In genomic region chr10:19045986-19046385, GRCm38 (mm10) we compare ENCODE assay signal across 27 mouse cellular contexts. TPM values are rescaled to one million over a fixed set of nuclear protein-coding genes. Genes with fewer than 3 reads are reported as not detected.
DNase-seq lines count a peak whose midpoint lies in the region; ATAC-seq and TF ChIP-seq lines count a peak whose summit lies in the region.
"Had no signal": no experiment of that assay in that cellular context is flagged by ENCODE, and none has a peak within 500 bp of the region (broad histone marks: within the 10 kb centered on the region; RNA-seq: fewer than 3 reads in every experiment).

No protein-coding gene starts in this region.

- H3K4me3 ChIP-seq in embryonic fibroblast, embryonic 13.5 days (ENCODE audit: insufficient read depth, low read length), result no peak overlapping the region
- no peak overlapping the region for H3K4me3 ChIP-seq in midbrain, postnatal 0 days (ENCODE audit: low read depth, low read length)
- H3K4me3 ChIP-seq: forebrain, embryonic 12.5 days; forebrain, embryonic 15.5 days; gastrocnemius, adult 2 months; heart, embryonic 12.5 days; heart, embryonic 15.5 days; hindbrain, embryonic 10.5 days; hindbrain, embryonic 13.5 days; intestine, embryonic 15.5 days had no signal

- H3K27ac ChIP-seq in embryonic fibroblast, embryonic 13.5 days (ENCODE audit: insufficient read depth, low read length), result peak overlapping the region; percentile 39; the same call in 1 of the 2 replicates
- no peak overlapping the region for H3K27ac ChIP-seq in midbrain, postnatal 0 days (ENCODE audit: low read depth, low read length)
- H3K27ac ChIP-seq: forebrain, embryonic 12.5 days; forebrain, embryonic 15.5 days; gastrocnemius, adult 2 months; heart, embryonic 15.5 days; hindbrain, embryonic 10.5 days; hindbrain, embryonic 13.5 days; intestine, embryonic 15.5 days had no signal

- no peaks in the 10 kb centered on the region for H3K36me3 ChIP-seq in midbrain, postnatal 0 days (ENCODE audit: insufficient read depth, low read length)
- H3K36me3 ChIP-seq: forebrain, embryonic 12.5 days; forebrain, embryonic 15.5 days; G1E; heart, embryonic 12.5 days; heart, embryonic 15.5 days; hindbrain, embryonic 10.5 days; hindbrain, embryonic 13.5 days; intestine, embryonic 15.5 days had no signal

- no peaks in the 10 kb centered on the region for H3K9me3 ChIP-seq in midbrain, postnatal 0 days (ENCODE audit: low read length)
- H3K9me3 ChIP-seq: forebrain, embryonic 12.5 days; forebrain, embryonic 15.5 days; G1E; heart, embryonic 12.5 days; heart, embryonic 15.5 days; hindbrain, embryonic 10.5 days; hindbrain, embryonic 13.5 days; intestine, embryonic 15.5 days had no signal

- no peak for ATAC-seq in midbrain, postnatal 0 days (ENCODE audit: low FRiP score)
- ATAC-seq: forebrain, embryonic 15.5 days; hindbrain, embryonic 16.5 days had no signal

- 17% methylated on average over 2 of the region's 2 CpGs for WGBS in midbrain, postnatal 0 days

- DNase-seq in 416B (ENCODE audit: low read depth), result peak; percentile 48
- peak; percentile 95 for DNase-seq in Muller cell, postnatal 12 days (ENCODE audit: inconsistent ontology term)
- DNase-seq in right cerebral cortex, postnatal 36 days (ENCODE audit: low spot score in 2 of 2), result no peak
- no peak for DNase-seq in layer of hippocampus, adult 11-12 months (ENCODE audit: low spot score)
- no peak for DNase-seq in gastrocnemius, adult 18-20 months (ENCODE audit: low spot score)
- no peak for DNase-seq in midbrain, postnatal 0 days (ENCODE audit: low spot score)
- DNase-seq: adrenal gland, postnatal 25 days; cerebellum, adult 11-12 months; cerebellum, adult 9-10 months; cerebellum, postnatal 14 days; gastrocnemius, adult 2 months; gastrocnemius, postnatal 14 days; heart, adult 11 months; heart, postnatal 10 days; heart, postnatal 36 days; kidney, adult 11 months; kidney, adult 8-10 months had no signal

- no peak overlapping the region for H3K4me2 ChIP-seq in midbrain, postnatal 0 days (ENCODE audit: low read depth, low read length, poor library complexity, severe bottlenecking)
- H3K4me2 ChIP-seq: forebrain, embryonic 12.5 days; forebrain, embryonic 15.5 days; heart, embryonic 12.5 days; heart, embryonic 15.5 days; hindbrain, embryonic 13.5 days; intestine, embryonic 15.5 days had no signal

- H3K4me1 ChIP-seq in embryonic fibroblast, embryonic 13.5 days (ENCODE audit: control insufficient read depth, insufficient read depth, low read length), result peaks cover 10% of the 10 kb centered on the region
- no peaks in the 10 kb centered on the region for H3K4me1 ChIP-seq in midbrain, postnatal 0 days (ENCODE audit: insufficient read depth, low read length)
- H3K4me1 ChIP-seq: forebrain, embryonic 12.5 days; forebrain, embryonic 15.5 days; heart, embryonic 12.5 days; heart, embryonic 15.5 days; hindbrain, embryonic 10.5 days; hindbrain, embryonic 13.5 days; intestine, embryonic 15.5 days had no signal

- no peak for TF ChIP-seq CTCF in embryonic fibroblast, embryonic 13.5 days (IDR thresholded peaks at IDR 0.05; ENCODE audit: borderline replicate concordance, insufficient read depth, low read length)
- no peak for TF ChIP-seq CTCF in midbrain, postnatal 0 days (IDR thresholded peaks at IDR 0.05)

- no peak for TF ChIP-seq POLR2A in embryonic fibroblast, embryonic 13.5 days (IDR thresholded peaks at IDR 0.05; ENCODE audit: low read depth, low read length)

- no peak overlapping the region for H3K9ac ChIP-seq in midbrain, postnatal 0 days (replicated peaks; ENCODE audit: low read length, poor library complexity, severe bottlenecking)
- H3K9ac ChIP-seq: forebrain, embryonic 12.5 days; forebrain, embryonic 15.5 days; heart, embryonic 12.5 days; heart, embryonic 15.5 days; hindbrain, embryonic 13.5 days; intestine, embryonic 15.5 days had no signal

- no peaks in the 10 kb centered on the region for H3K27me3 ChIP-seq in midbrain, postnatal 0 days (ENCODE audit: insufficient read depth, low read length)
- H3K27me3 ChIP-seq: forebrain, embryonic 12.5 days; forebrain, embryonic 15.5 days; heart, embryonic 12.5 days; heart, embryonic 15.5 days; hindbrain, embryonic 13.5 days; intestine, embryonic 15.5 days had no signal

RNA-seq across cellular contexts. Expression of gene Tnfaip3, which starts 30.5 kb away (rescaled TPM):
- polyA plus RNA-seq in embryonic fibroblast, embryonic 13.5 days (2011; ENCODE audit: insufficient read length, low read depth, missing spikeins), result 7.6 and 8.2 TPM in 2 replicates
- 1 to 10 TPM; 1.3 to 1.7 TPM for total RNA-seq in gastrocnemius, adult 18-20 months (2021)
- 3.6 TPM in 2 replicates for total RNA-seq in midbrain, postnatal 0 days (2014; rRNA removed)
- polyA plus RNA-seq in midbrain, postnatal 0 days (2015; fragmentation: Nextera tagmentation; extraction: Ambion mirVana), result 1.2 and 1.4 TPM in 2 replicates

Comparison
In these comparisons a context has a peak if more than half of its experiments do, and no peak if none do; other contexts are left out.
1. DNase-seq: peak in 416B (single experiment) and Muller cell, postnatal 12 days (single experiment); none in right cerebral cortex, postnatal 36 days (0 of 2), layer of hippocampus, adult 11-12 months (single experiment), gastrocnemius, adult 18-20 months (single experiment) and midbrain, postnatal 0 days (single experiment).